Mouse (Mus musculus): ENCODE measurements around the gene 4931429L15Rik. TPM values are rescaled to one million over a fixed set of nuclear protein-coding genes. Genes with fewer than 3 reads are reported as not detected.

4931429L15Rik gene
- polyA plus RNA-seq, 1 experiment from 2014 or later, result not detected

DNA sequence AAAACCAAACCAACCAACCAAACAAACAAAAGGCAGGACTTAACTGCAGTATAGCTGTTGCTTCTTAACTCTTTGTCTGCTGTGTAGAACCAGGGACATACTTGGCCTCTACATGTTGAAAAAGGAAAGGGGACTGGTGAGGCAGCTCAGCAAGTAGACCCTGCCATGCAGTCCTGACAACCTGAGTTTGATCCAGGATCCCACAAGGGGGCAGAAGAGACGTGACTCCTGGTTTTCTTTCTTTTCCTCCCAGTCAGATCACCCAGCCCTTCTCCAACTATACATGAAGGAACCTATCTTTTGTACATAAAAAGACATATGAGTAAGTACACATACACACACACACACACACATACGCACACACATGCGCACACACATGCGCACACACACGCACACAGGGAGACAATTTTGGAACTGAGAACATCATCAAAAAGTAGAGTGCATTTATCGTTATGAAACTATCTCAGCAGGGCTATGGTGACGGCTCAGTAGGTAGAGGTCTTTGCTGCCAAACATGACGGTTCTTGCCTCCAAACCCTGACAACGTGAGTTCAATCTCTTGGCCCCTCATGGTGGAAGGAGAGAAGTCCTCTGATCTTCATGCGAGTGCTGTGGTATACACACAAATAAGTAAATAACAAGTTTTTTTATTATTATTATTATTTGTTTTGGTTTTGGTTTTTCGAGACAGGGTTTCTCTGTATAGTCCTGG is 7.1 kb upstream of the 4931429L15Rik start:
- no peak overlapping the region for H3K9ac ChIP-seq
- 0 out of 2 replicates have a peak, but pooled peaks cover 4% of the 10 kb centered on the region for H3K4me1 ChIP-seq
- no peak for ATAC-seq (ENCODE audit: insufficient number of reproducible peaks, insufficient read depth, low FRiP score, low TSS enrichment)
- H3K27ac ChIP-seq, result no peak overlapping the region
- no peak overlapping the region for H3K4me3 ChIP-seq
- H3K9me3 ChIP-seq, result no peaks in the 10 kb centered on the region
- H3K27me3 ChIP-seq, result no peaks in the 10 kb centered on the region
- H3K4me2 ChIP-seq (replicated peaks), result no peak overlapping the region
- WGBS, result 89% methylated on average over 11 of the region's 11 CpGs
- H3K36me3 ChIP-seq, result no peaks in the 10 kb centered on the region

DNA sequence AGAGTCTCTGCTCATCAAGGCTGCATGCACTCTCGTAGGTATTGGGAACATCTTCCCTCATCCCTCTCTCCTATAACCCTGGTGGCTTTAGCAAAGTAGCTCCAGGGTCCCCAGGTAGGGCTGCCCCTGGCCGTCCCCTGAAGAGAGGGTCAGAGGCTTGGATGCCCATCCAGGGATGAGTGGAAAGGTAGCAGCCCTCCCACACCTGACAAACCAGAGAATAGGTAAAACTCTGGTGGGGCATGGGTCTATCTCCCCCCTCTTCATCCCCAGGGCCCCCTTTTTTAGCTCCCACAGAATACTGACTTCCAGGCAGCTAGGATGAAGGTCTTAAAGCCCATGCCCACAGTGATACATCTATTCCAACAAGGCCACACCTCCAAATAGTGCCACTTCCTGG is 675 bp upstream of the 4931429L15Rik start:
- Histone ChIP-seq H3K27me3 (no peaks in the 10 kb centered on the region), H3K4me1 (peaks cover 11% of the 10 kb centered on the region; the same call in 1 of the 2 replicates), H3K9ac (no peak overlapping the region), H3K36me3 (no peaks in the 10 kb centered on the region), H3K9me3 (peaks cover 3% of the 10 kb centered on the region; the same call in 1 of the 2 replicates), H3K4me3 (no peak overlapping the region), H3K27ac (no peak overlapping the region), H3K4me2 (replicated peaks) (no peak overlapping the region)
- ATAC-seq (ENCODE audit: insufficient number of reproducible peaks, insufficient read depth, low FRiP score, low TSS enrichment), result no peak
- 86% methylated on average over 2 of the region's 2 CpGs for WGBS

DNA sequence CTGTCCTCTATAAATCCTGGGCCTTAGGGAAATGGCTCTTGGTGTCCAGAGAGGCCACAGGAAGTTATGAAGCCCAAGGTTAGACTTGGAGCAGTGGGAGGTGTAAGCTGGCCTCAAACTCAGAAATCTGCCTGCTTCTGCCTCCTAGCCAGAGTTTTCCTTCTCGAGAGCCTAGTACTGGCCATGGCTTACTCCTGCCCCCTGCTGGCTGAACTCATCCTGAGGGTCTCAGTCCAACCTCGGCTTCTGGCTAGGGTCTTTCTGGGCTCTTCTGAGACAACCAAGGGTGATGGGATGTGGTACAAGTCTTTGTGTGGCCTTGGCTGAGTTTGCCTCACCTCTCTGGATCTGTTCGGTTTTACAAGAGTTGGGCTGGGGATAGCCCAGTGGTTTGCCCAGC is 1.8 kb downstream of the 4931429L15Rik start:
- H3K27ac ChIP-seq, result no peak overlapping the region
- no peak for ATAC-seq (ENCODE audit: insufficient number of reproducible peaks, insufficient read depth, low FRiP score, low TSS enrichment)
- H3K4me2 ChIP-seq (replicated peaks), result no peak overlapping the region
- no peak overlapping the region for H3K4me3 ChIP-seq
- 92% methylated on average over 3 of the region's 3 CpGs for WGBS
- peaks cover 11% of the 10 kb centered on the region; the same call in 1 of the 2 replicates for H3K4me1 ChIP-seq
- H3K9ac ChIP-seq, result no peak overlapping the region
- no peaks in the 10 kb centered on the region for H3K36me3 ChIP-seq
- H3K27me3 ChIP-seq, result no peaks in the 10 kb centered on the region
- peaks cover 3% of the 10 kb centered on the region; the same call in 1 of the 2 replicates for H3K9me3 ChIP-seq

DNA sequence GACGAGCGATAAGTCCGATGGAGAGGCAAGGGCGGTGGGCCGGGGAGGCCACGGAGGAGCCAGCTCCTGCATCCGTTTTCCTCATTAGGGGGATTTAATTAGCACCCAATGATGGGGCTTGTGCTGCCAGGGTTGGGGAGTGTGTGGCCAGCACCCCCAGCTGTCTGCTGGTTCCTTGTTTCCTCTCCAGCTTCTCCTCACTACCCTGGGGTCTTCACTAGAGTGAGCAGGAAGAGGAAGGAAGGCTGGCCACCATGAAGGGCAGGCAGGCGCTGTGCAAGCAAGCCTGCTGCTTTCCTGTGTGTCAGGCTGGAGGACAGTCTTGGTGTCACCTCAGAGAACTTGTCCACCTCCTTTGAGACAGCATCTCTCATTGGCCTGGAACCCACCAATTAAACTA is 2.9 kb downstream of the 4931429L15Rik start:
- Histone ChIP-seq H3K36me3 (no peaks in the 10 kb centered on the region), H3K27me3 (no peaks in the 10 kb centered on the region), H3K4me2 (replicated peaks) (no peak overlapping the region), H3K4me3 (no peak overlapping the region), H3K4me1 (peaks cover 11% of the 10 kb centered on the region; the same call in 1 of the 2 replicates), H3K27ac (no peak overlapping the region), H3K9me3 (peaks cover 3% of the 10 kb centered on the region; the same call in 1 of the 2 replicates), H3K9ac (no peak overlapping the region)
- no peak for ATAC-seq (ENCODE audit: insufficient number of reproducible peaks, insufficient read depth, low FRiP score, low TSS enrichment)
- 56% methylated on average over 8 of the region's 8 CpGs for WGBS

DNA sequence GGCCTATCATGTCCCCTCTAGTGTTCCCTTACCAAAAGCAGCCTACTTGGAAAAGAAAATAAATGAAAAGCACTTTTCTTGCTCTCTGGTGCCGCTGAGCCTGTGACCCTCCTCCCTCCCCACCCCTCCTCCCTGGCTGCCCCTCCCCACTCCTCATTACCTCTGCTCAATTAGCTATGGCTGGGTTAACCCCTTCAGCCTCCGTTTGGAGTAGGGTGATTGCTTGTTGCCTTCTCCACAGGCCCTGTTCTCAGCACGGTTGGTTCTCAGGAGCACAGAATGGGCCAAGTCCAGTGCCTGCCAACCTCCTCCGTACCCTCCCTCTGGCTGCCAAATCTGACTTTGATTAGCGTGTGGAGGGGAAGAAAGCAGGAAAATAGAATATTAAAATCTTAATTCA is 3.4 kb downstream of the 4931429L15Rik start:
- Histone ChIP-seq H3K4me1 (peaks cover 11% of the 10 kb centered on the region; the same call in 1 of the 2 replicates), H3K27me3 (no peaks in the 10 kb centered on the region), H3K36me3 (no peaks in the 10 kb centered on the region), H3K4me2 (replicated peaks) (no peak overlapping the region), H3K27ac (no peak overlapping the region), H3K9ac (no peak overlapping the region), H3K9me3 (peaks cover 3% of the 10 kb centered on the region; the same call in 1 of the 2 replicates), H3K4me3 (no peak overlapping the region)
- 18% methylated on average over 5 of the region's 5 CpGs for WGBS
- ATAC-seq (ENCODE audit: insufficient number of reproducible peaks, insufficient read depth, low FRiP score, low TSS enrichment), result no peak

DNA sequence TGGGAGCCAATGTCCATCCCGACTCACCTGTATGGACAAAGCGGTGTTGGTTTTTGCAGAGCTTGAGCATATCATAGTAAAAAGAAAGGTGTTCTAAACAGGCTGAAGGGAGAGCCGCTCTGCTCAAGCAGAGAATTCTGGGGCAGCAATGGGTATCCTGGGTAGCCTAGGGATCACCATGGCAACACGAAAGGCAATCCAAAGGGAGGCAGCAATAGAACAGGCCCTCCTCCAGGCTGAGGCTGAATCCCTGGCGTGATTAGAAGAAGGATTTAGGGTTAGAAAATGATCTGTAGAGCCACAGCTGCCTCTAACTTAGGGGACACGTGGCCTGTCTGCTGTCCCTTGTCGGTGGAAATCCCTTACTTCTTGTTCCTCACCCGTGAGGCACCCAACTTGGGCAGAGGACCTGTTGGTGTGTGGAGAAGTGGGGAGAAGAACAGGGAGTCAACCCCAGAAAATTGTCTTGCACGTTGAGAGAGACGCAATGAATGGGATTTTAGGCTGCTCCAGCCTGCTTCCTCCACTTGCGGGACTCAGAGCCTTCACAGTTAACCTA is 3.9 kb downstream of the 4931429L15Rik start:
- Histone ChIP-seq H3K27ac (no peak overlapping the region; the same call in 1 of the 2 replicates), H3K36me3 (no peaks in the 10 kb centered on the region), H3K9me3 (peaks cover 3% of the 10 kb centered on the region; the same call in 1 of the 2 replicates), H3K27me3 (no peaks in the 10 kb centered on the region), H3K9ac (no peak overlapping the region), H3K4me2 (replicated peaks) (no peak overlapping the region), H3K4me3 (no peak overlapping the region), H3K4me1 (peaks cover 11% of the 10 kb centered on the region; the same call in 1 of the 2 replicates)
- no peak for ATAC-seq (ENCODE audit: insufficient number of reproducible peaks, insufficient read depth, low FRiP score, low TSS enrichment)
- 35% methylated on average over 11 of the region's 11 CpGs for WGBS

DNA sequence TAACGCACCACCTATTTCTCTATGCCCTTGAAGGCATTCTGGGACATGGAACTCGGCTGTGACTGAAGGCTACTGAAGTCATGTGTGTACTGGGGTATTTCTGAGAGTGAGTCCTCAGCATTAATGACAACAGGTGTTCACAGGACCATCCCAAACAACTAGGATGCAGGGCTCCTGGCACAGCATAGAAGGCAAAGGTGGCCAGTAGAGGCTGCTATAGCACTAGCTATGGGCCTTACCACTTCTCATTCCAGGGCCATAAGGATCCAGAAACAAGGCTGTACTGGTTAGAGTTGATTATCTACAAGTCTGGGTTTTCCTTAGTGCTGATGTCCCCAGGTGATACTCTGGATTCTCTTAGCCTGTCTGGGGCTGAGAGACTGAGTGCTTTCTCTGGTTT is 4.9 kb downstream of the 4931429L15Rik start:
- 48% methylated on average over 2 of the region's 2 CpGs for WGBS
- H3K4me3 ChIP-seq, result no peak overlapping the region
- 0 out of 2 replicates have a peak, but pooled peaks have one; percentile 24 for ATAC-seq (ENCODE audit: insufficient number of reproducible peaks, insufficient read depth, low FRiP score, low TSS enrichment)
- H3K27ac ChIP-seq, result no peak overlapping the region
- H3K4me1 ChIP-seq, result peaks cover 11% of the 10 kb centered on the region; the same call in 1 of the 2 replicates
- H3K9me3 ChIP-seq, result peaks cover 3% of the 10 kb centered on the region; the same call in 1 of the 2 replicates
- no peak overlapping the region for H3K4me2 ChIP-seq (replicated peaks)
- no peaks in the 10 kb centered on the region for H3K36me3 ChIP-seq
- H3K27me3 ChIP-seq, result no peaks in the 10 kb centered on the region
- no peak overlapping the region for H3K9ac ChIP-seq

DNA sequence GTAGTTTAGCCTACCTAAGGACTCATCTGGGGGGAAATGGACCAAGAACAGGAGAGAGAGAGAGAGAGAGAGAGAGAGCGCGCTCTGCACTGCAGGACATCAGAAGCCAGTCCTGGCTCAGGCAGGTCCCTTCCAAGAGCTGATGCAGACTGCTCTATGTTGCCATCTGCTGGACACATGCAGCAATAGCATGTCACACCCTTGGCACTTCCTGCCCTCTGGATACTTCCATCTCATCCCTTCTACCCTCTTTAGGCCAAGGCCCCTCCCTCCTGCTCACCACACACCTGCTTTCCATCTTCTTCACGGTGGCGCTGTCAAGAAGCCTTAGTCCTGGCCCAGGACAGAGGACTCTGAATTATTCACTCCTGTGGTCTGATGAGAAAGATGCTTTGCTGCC is 5.3 kb downstream of the 4931429L15Rik start:
- Histone ChIP-seq H3K4me1 (peaks cover 11% of the 10 kb centered on the region; the same call in 1 of the 2 replicates), H3K9me3 (peaks cover 3% of the 10 kb centered on the region; the same call in 1 of the 2 replicates), H3K27me3 (no peaks in the 10 kb centered on the region; the same call in 1 of the 2 replicates), H3K27ac (no peak overlapping the region), H3K9ac (no peak overlapping the region), H3K4me2 (replicated peaks) (no peak overlapping the region), H3K36me3 (no peaks in the 10 kb centered on the region), H3K4me3 (no peak overlapping the region)
- 0 out of 2 replicates have a peak, but pooled peaks have one; percentile 41 for ATAC-seq (ENCODE audit: insufficient number of reproducible peaks, insufficient read depth, low FRiP score, low TSS enrichment)
- WGBS, result 4% methylated on average over 4 of the region's 4 CpGs

DNA sequence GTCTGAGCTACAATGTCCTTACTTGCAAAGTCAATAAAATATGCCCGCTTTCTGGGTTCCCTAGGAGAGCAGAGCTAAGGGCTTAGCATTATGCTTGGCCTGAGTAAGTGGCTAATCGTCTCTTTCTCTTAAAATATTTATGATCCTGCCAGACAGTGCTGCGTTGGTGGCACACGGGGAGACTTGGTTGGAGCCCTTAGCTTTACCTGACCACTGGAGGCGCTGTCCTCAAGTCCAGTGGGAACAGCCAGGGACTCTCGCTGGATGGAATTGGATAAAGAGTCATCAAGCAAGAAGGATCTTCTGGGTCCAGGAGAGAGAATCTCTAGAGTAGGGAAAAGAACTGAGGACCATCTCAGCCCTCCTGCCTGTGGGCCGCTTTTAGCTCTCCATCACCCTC is 10.7 kb downstream of the 4931429L15Rik start:
- no peak for ATAC-seq (ENCODE audit: insufficient number of reproducible peaks, insufficient read depth, low FRiP score, low TSS enrichment)
- Histone ChIP-seq H3K9me3 (no peaks in the 10 kb centered on the region), H3K4me1 (peaks cover 3% of the 10 kb centered on the region; the same call in 1 of the 2 replicates), H3K9ac (no peak overlapping the region), H3K4me3 (no peak overlapping the region), H3K27me3 (no peaks in the 10 kb centered on the region; the same call in 1 of the 2 replicates), H3K27ac (no peak overlapping the region), H3K4me2 (replicated peaks) (no peak overlapping the region), H3K36me3 (no peaks in the 10 kb centered on the region)
- 8% methylated on average over 7 of the region's 7 CpGs for WGBS

DNA sequence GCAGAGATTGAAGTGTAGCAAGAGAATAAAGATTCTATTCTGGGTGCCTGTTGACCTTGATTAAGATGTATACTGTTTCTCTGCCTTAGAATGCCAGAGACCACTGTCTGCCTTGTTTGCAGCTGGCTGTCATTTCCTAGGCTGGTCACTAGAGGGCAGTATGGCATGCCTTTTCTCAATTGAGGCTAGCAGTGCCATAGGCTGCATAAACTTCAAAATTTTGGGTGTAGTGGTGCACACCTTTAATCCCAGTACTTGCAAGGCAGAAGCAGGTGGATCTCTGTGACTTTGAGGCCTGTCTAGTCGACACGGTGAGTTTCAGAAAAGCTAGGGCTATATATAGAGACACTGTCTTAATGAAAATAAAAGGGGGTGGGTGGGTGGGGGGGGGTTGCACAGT is 17.6 kb downstream of the 4931429L15Rik start:
- no peak overlapping the region for H3K4me3 ChIP-seq
- WGBS, result 8% methylated on average over 2 of the region's 2 CpGs
- H3K27me3 ChIP-seq, result no peaks in the 10 kb centered on the region
- no peak overlapping the region for H3K9ac ChIP-seq
- no peaks in the 10 kb centered on the region for H3K9me3 ChIP-seq
- H3K4me2 ChIP-seq (replicated peaks), result no peak overlapping the region
- H3K36me3 ChIP-seq, result peaks cover 26% of the 10 kb centered on the region
- no peak overlapping the region for H3K27ac ChIP-seq
- ATAC-seq (ENCODE audit: insufficient number of reproducible peaks, insufficient read depth, low FRiP score, low TSS enrichment), result no peak
- no peaks in the 10 kb centered on the region for H3K4me1 ChIP-seq

DNA sequence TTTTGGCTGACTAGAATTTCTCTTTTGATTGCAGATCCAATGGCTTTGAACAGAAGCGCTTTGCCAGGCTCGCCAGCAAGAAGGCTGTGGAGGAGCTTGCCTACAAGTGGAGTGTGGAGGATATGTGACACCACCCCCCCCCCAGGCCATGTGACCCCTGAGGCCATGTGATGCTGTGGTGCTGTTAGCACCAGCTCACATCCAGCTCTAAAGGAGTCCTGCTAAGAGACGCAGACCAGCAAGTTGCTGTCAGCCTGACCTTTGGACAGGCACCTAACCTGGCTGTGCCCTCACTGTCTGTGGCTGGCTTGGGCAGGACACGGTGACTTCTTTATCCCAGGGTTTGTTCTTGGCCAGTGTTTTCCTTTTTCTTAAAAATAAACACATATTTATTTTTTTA is 21.4 kb downstream of the 4931429L15Rik start:
- Histone ChIP-seq H3K4me1 (no peaks in the 10 kb centered on the region), H3K36me3 (peaks cover 52% of the 10 kb centered on the region), H3K27me3 (no peaks in the 10 kb centered on the region), H3K4me2 (replicated peaks) (no peak overlapping the region), H3K9me3 (no peaks in the 10 kb centered on the region), H3K9ac (no peak overlapping the region), H3K4me3 (no peak overlapping the region), H3K27ac (no peak overlapping the region)
- ATAC-seq (ENCODE audit: insufficient number of reproducible peaks, insufficient read depth, low FRiP score, low TSS enrichment), result no peak
- WGBS, result 82% methylated on average over 4 of the region's 4 CpGs

Measured in embryonic facial prominence, embryonic 12.5 days (tissue).